Mouse (Mus musculus) cerebral cortex, adult 2 months (tissue): ENCODE results near the gene Gpkow.

Experiments used
- WGBS: fragments of 180-500 bp; shearing (Covaris S2); methylation state at CpG from one replicate; pipeline ENCODE4 v1.1.7; 2018; 5-methylcytosine and 5-hydroxymethylcytosine counted together

The Gpkow gene

GRCm38 (mm10) chrX:7696954-7697381 lies at the start of gene Gpkow:
Gene Gpkow (plus strand): TSS chrX:7697131.
- 4% methylated on average over 33 of the region's 33 CpGs for WGBS

GRCm38 (mm10) chrX:7648671-7649304 lies 48.1 kb upstream of the Gpkow start:
- 6% methylated on average over 25 of the region's 25 CpGs for WGBS

GRCm38 (mm10) chrX:7657221-7657639 lies 39.7 kb upstream of the Gpkow start, which contains the start of gene Prickle3:
Gene Prickle3 (plus strand): TSS chrX:7657260.
- WGBS = 12% methylated on average over 26 of the region's 26 CpGs

DNA sequence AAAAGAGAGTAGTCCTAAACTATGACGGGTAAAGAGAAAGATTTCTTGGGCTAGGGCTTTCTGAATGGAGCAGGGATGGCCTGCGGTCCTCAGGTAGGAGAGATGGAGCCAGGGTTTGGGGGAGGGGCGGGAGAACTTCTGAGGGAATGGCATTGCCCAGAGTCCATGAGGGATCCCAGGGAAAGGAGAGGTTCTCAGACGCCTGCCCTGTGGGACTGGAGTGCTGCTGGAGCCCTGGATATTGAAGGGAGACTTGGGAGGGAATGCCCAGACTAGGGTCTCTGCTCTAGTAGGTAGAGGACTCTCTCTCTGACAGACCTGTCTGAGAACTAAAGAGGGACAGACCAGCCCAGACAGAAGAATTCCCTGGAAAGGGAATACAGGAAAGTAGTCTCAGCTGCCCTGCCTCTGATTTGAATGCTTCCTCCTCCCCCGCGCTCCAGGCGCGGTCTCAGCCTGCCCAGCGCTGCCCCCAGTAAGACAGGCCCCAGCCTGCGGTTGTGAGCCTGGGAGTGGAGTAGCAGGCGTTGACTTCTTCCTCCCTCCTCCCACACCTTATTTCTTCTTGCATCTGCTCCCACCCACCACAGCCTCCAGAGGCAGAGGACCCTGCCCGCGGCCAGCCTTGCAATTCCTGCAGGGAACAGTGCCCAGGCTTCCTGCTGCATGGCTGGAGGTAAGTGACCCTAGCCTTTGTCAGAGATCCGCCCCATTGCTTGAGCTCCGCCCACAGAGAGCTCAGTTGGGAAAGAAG lies 38.7 kb upstream of the Gpkow start:
- WGBS = 35% methylated on average over 15 of the region's 15 CpGs

- WGBS = 75% methylated on average over 11 of the region's 11 CpGs
Observed at GRCm38 (mm10) chrX:7658785-7659589, 37.9 kb upstream of the Gpkow start.

DNA sequence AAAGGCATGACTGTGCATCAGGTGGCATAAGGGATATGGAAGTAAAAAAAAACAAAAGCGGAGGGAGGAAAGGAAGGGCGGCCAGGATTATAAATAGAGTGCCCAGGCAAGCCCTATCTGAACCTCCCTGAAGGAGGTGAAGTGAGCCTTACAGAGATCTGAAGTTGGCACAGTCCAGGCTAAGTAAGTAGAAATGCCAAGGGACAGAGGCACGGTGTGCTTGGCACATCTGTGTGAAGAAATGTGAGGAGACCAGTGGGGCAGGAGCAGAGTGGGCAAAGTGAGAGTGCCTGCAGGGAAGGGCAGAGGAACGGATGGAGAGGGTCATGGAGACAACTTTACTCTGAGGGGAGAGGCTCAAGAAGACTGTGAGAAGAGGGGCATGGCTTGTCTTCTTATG lies 35.8 kb upstream of the Gpkow start:
- 68% methylated on average over 4 of the region's 4 CpGs for WGBS

DNA sequence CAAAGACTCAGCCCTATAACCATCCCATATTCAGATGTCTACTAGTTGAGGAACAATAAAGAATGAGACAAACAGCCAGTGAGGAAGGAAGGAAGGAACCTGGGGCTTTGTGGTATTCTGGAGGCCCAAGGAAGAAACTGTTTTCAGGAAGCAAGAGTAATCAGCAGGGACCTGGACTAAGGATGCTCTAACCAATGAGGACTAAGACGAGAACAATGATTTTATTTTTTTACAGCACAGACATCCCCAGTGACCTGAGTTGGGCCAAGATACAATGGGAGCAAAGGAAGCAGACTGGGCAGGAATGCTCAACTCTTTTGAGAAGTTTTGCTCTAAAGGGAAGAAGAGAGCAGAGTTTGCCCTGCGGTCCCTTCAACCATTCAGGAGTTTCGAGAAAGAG lies 34.0 kb upstream of the Gpkow start:
- WGBS = 69% methylated on average over 3 of the region's 3 CpGs

DNA sequence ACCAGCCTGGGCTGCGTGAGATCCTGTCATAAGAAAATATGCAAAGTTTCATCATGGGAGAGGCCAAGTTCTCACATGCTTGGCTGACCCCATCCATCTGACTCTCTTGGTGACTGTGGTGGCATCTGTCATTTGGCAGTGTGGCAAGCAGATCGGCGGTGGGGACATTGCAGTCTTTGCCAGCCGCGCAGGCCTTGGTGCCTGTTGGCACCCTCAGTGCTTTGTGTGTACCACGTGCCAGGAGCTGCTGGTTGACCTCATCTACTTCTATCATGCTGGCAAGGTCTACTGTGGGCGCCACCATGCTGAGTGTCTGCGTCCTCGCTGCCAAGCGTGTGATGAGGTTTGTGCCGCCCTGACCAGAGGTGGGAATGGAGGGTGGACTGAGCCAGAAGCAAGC lies 32.1 kb upstream of the Gpkow start:
- WGBS = 86% methylated on average over 11 of the region's 11 CpGs

DNA sequence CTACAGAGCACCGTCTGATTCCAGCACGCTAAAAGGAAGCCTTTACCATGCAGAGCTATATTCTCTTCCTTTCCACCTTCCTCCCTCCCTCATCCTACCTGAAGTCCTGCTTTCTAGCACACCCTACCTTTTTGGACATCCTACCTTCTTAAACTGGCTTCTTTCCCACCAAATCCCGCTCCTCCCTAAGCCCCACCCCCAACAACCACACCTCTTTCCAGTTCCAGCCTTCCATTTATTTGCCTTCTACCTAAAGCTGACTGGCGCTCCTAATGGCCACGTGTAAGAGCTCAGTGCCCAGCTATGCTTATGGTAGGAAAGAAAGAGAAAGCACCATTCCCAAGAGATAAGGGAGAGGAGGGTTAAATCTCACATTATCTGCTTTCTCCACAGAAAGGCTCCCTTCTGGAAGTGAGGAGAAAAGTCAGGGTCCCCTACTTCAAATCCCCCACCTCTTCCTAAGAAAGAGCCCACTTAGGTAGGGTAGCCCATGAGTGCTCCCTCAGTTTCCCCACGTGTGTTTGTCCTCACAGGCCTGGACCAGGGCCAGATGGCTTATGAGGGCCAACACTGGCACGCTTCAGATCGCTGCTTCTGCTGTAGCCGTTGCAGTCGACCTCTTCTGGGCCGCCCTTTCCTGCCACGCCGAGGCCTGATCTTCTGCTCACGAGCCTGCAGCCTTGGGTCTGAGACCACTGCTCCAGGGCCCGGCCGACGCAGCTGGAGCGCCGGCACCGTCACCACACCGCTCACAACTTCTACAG lies 31.0 kb upstream of the Gpkow start:
- WGBS = 79% methylated on average over 21 of the region's 21 CpGs

DNA sequence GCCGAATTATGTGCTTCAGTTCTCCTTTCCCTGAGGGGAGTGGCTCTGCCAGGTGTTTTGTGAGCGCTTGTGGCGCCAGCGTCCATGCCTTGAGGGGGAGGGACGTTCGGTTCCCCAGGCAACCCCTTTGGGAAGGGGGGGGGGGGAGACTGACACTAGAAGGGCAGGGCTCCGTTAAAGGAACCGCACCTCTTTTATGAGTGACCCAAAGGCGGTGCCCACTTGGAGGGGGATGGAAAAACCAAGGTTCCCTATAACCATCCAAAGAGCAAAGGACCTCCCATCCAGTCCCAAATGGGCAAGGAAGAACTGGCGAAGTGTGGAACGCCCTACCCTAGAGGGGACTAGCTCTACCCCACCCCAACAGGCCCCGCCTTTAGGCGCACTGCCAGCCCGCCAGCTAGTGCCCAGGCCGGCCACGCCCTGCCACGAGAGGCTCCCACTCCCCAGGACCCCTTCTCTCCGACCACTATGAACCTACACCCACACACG lies 26.5 kb upstream of the Gpkow start:
- WGBS = 13% methylated on average over 18 of the region's 19 CpGs

DNA sequence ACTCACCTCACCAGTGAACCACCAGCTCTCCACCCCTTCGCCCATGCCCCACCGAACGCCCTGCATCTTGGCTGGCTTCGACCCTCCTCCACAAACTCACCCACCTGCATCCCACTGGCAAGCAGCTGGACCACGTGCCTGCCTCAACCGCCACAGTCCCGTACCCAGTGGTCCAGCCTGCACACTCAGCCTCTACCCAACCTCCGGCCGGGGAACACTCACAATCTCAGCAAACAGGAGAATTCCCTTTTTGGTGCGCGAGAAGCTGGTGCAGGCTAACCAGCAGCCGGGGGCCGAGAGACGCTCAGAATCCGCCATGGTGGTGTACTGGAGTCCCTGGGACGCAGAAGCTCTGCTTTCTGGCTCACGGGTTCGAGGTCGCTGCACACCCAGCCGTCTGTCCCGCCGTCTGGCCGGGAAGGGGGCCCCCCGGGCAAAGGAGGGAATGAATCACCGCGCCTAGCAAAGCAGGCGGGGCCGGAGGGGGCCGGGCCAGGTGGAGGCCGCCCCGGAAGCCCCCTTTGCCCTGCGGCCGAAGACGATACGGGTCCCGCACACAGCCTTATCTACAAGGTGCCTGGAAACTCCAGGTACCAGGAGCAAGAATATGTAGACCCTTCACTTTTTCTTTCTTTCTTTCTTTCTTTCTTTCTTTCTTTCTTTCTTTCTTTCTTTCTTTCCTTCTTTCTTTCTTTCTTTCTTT lies 25.9 kb upstream of the Gpkow start, which contains the start of gene Plp2:
Plp2 (minus strand) TSS at position 470 of the 703 bp plus-strand sequence.
- WGBS = 5% methylated on average over 35 of the region's 36 CpGs

DNA sequence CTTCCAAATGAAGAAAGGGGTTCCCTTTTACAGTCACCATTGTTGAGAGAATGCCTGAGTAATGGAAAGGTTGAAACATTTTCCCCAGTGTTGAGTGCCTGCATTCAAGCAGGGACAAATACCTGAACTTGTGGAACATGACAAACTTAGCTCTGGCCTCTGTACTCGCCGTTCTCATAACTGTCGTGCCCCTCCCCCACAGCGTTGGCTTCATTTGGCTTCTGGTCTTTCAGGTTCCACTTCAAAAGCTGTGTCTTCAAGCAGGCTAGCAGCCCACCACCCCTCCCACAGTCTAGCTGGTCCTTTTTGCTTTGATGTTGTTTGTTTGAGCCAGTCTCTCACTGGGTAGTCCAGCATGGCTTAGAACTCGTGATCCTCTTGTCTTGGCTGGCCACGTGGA lies 24.2 kb upstream of the Gpkow start:
- 66% methylated on average over 6 of the region's 6 CpGs for WGBS

- WGBS = 44% methylated on average over 11 of the region's 12 CpGs
Observed at GRCm38 (mm10) chrX:7673578-7674281, 23.2 kb upstream of the Gpkow start.

GRCm38 (mm10) chrX:7674284-7675000 lies 22.5 kb upstream of the Gpkow start:
- 17% methylated on average over 28 of the region's 28 CpGs for WGBS

- 46% methylated on average over 10 of the region's 10 CpGs for WGBS
Observed at GRCm38 (mm10) chrX:7675001-7675380, 21.9 kb upstream of the Gpkow start.

- 21% methylated on average over 3 of the region's 3 CpGs for WGBS
Observed at GRCm38 (mm10) chrX:7678986-7679385, 17.9 kb upstream of the Gpkow start.

GRCm38 (mm10) chrX:7679405-7680056 lies 17.4 kb upstream of the Gpkow start:
- WGBS = 6% methylated on average over 27 of the region's 27 CpGs

DNA sequence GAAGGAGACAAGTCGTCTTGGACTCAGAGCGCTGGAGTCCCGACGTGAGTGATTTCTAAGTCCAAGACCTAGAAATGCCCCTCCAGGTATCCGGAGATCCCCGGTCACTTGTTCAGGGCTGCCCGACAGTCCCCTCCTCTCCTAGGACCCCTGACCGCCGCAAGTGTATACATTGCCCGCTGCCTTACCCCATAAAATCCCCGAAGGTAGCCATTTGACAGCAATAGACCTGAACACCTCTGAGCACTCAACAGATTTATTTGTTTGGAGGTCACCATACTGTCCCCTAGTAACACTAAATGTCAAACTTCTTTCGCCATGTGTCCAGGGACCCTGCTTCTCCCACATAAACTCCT lies 16.9 kb upstream of the Gpkow start:
- 13% methylated on average over 12 of the region's 12 CpGs for WGBS

- 52% methylated on average over 14 of the region's 14 CpGs for WGBS
Observed at GRCm38 (mm10) chrX:7680864-7681263, 16.1 kb upstream of the Gpkow start, which contains the start of gene Magix. Gene Magix (minus strand): TSS chrX:7681251.
